Mouse (Mus musculus) limb, embryonic 13.5 days (tissue): ENCODE results near the gene Ankrd11. TPM values are rescaled to one million over a fixed set of nuclear protein-coding genes. Genes with fewer than 3 reads are reported as not detected.

Experiments used
- ATAC-seq: fragments of 200-750 bp; cut with Nextera tagmentation; 2 replicates; pipeline ENCODE4 v1.8.0; 2017; ENCODE audit warnings: low read depth, moderate number of reproducible peaks, moderate TSS enrichment; ENCODE audit not compliant: low FRiP score
- H3K27ac ChIP-seq: fragments of 300-500 bp; sonication (generic); 2 replicates; pipeline ENCODE4 v1.5.1; 2015; ENCODE audit warnings: inconsistent platforms, mild to moderate bottlenecking, moderate library complexity
- H3K27me3 ChIP-seq: fragments of 300-500 bp; sonication (generic); 2 replicates; pipeline ENCODE4 v1.6.1; 2015; ENCODE audit warnings: mild to moderate bottlenecking, inconsistent platforms
- H3K36me3 ChIP-seq: fragments of 300-500 bp; sonication (generic); 2 replicates; pipeline ENCODE4 v1.6.1; 2015; ENCODE audit warnings: inconsistent platforms, mild to moderate bottlenecking, moderate library complexity
- H3K4me1 ChIP-seq: fragments of 300-500 bp; sonication (generic); 2 replicates; pipeline ENCODE4 v1.6.1; 2015; ENCODE audit warnings: inconsistent platforms
- H3K4me2 ChIP-seq: fragments of 300-500 bp; sonication (generic); replicated peaks from 2 replicates; pipeline ENCODE4 v1.6.1; 2015; ENCODE audit warnings: inconsistent platforms, mild to moderate bottlenecking, moderate library complexity
- H3K4me3 ChIP-seq: fragments of 300-500 bp; sonication (generic); 2 replicates; pipeline ENCODE4 v1.5.1; 2015; ENCODE audit warnings: moderate library complexity, mild to moderate bottlenecking, inconsistent platforms
- H3K9ac ChIP-seq: fragments of 300-500 bp; sonication (generic); 2 replicates; pipeline ENCODE4 v1.6.1; 2015; ENCODE audit warnings: mild to moderate bottlenecking, inconsistent platforms
- H3K9me3 ChIP-seq: fragments of 300-500 bp; sonication (generic); 2 replicates; pipeline ENCODE4 v1.6.1; 2016; ENCODE audit warnings: inconsistent platforms
- WGBS: fragments of 180-500 bp; shearing (Covaris S2); methylation state at CpG from one replicate; pipeline ENCODE4 v1.1.7; 2015; 5-methylcytosine and 5-hydroxymethylcytosine counted together
- polyA plus RNA-seq: library from polyadenylated mRNA; unstranded; fragments of >200 nt; fragmentation: Nextera tagmentation; extraction: Ambion mirVana; gene quantifications from 2 replicates; pipeline ENCODE4 v1.2.1, GENCODE M21; 2015

Ankrd11 gene
- polyA plus RNA-seq, 1 experiment from 2014 or later, result 40.9 TPM

- peak overlapping the region; percentile 31; the same call in 1 of the 2 replicates for H3K9ac ChIP-seq
Observed at GRCm38 (mm10) chr8:122917531-122918392, 124.3 kb downstream of the Ankrd11 start.

GRCm38 (mm10) chr8:122916766-122917165 is 125.3 kb downstream of the Ankrd11 start:
- whole genome bisulfite sequencing, result 49% methylated on average over 3 of the region's 3 CpGs
- peaks cover 27% of the 10 kb centered on the region for H3K4me1 ChIP-seq
- H3K27ac ChIP-seq, result no peak overlapping the region
- no peak overlapping the region for H3K4me2 ChIP-seq
- H3K9ac ChIP-seq, result no peak overlapping the region
- H3K9me3 ChIP-seq, result no peaks in the 10 kb centered on the region
- H3K4me3 ChIP-seq, result no peak overlapping the region
- peaks cover 35% of the 10 kb centered on the region for H3K36me3 ChIP-seq
- ATAC-seq, result no peak
- H3K27me3 ChIP-seq, result no peaks in the 10 kb centered on the region

More at GRCm38 (mm10) chr8:122917531-122918392, 124.3 kb downstream of the Ankrd11 start:
- WGBS, result 38% methylated on average over 11 of the region's 11 CpGs
- H3K4me2 ChIP-seq, result peak overlapping the region; percentile 2; the same call in 1 of the 2 replicates
- peaks cover 34% of the 10 kb centered on the region for H3K36me3 ChIP-seq
- H3K27me3 ChIP-seq, result no peaks in the 10 kb centered on the region
- H3K9me3 ChIP-seq, result no peaks in the 10 kb centered on the region
- H3K27ac ChIP-seq, result peak overlapping the region; percentile 52; the same call in 1 of the 2 replicates
- H3K4me3 ChIP-seq, result no peak overlapping the region
- peak; percentile 83 for ATAC-seq
- H3K4me1 ChIP-seq, result peaks cover 37% of the 10 kb centered on the region

GRCm38 (mm10) chr8:122912871-122913270 is 129.2 kb downstream of the Ankrd11 start:
- Histone ChIP-seq H3K9ac (no peak overlapping the region; the same call in 1 of the 2 replicates), H3K9me3 (no peaks in the 10 kb centered on the region), H3K4me3 (no peak overlapping the region), H3K36me3 (peaks cover 49% of the 10 kb centered on the region), H3K27ac (no peak overlapping the region), H3K4me2 (no peak overlapping the region), H3K27me3 (no peaks in the 10 kb centered on the region), H3K4me1 (peaks cover 12% of the 10 kb centered on the region)
- 93% methylated on average over 4 of the region's 4 CpGs for WGBS
- ATAC-seq, result no peak

- ATAC-seq, result no peak
- Histone ChIP-seq H3K9me3 (no peaks in the 10 kb centered on the region), H3K4me2 (no peak overlapping the region), H3K4me1 (peaks cover 5% of the 10 kb centered on the region), H3K4me3 (no peak overlapping the region), H3K27me3 (no peaks in the 10 kb centered on the region), H3K9ac (no peak overlapping the region), H3K27ac (no peak overlapping the region), H3K36me3 (peaks cover 56% of the 10 kb centered on the region)
- WGBS, result 82% methylated on average over 3 of the region's 3 CpGs
Observed at GRCm38 (mm10) chr8:122912150-122912549, 129.9 kb downstream of the Ankrd11 start.

DNA sequence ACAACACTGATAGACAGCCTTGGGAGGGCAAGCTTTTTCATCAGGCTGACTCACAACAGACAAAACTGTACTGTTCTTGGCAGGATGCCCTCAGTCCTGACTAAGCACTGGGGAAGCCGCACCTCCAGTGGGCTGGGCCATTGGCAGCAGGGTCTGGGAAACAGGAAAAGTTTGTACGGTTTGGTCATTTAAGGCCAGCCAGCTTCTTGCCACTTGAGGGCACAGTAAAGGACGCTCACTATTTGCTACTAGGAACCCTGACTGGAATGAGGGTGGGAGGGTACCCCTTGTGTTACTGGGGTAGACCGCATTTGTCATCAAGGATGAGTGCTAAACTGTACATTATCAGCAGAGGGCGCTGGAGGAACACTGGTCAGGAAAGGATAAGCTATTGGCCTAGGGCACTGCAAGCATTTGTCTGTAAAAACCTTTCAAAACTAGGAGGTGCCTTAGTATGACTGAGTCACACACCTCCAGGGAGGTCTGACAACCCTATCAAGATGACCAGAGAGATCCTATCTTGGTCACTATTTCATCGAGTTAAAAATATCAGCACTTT is 135.5 kb downstream of the Ankrd11 start:
- Histone ChIP-seq H3K4me3 (no peak overlapping the region), H3K9ac (no peak overlapping the region), H3K27ac (no peak overlapping the region), H3K4me2 (no peak overlapping the region), H3K27me3 (no peaks in the 10 kb centered on the region), H3K9me3 (no peaks in the 10 kb centered on the region), H3K4me1 (peaks cover 23% of the 10 kb centered on the region), H3K36me3 (peaks cover 25% of the 10 kb centered on the region)
- whole genome bisulfite sequencing, result 44% methylated on average over 6 of the region's 6 CpGs
- ATAC-seq, result peak; percentile 64; the same call in 1 of the 2 replicates

DNA sequence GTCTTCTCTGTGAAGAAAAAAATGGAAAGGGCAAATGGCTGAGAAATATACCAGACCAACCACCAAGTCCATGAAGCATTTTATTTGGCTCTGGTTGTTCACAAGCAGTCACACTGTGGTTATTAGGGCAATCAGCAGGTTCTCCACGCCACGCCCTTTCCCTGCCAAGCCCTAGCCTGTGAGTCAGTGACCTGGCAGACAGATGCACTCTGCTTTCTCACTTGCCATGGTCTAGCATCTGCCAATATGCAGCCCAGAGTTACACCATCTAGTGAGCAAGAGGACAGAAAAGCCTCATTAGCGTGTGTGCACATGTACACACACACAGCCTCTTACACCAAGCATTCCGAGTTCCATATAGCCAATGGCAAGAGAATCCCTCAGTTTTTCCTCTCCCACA is 136.7 kb downstream of the Ankrd11 start:
- H3K9me3 ChIP-seq, result no peaks in the 10 kb centered on the region
- H3K27me3 ChIP-seq, result no peaks in the 10 kb centered on the region
- no peak overlapping the region for H3K27ac ChIP-seq
- ATAC-seq, result no peak
- no peak overlapping the region for H3K4me3 ChIP-seq
- H3K9ac ChIP-seq, result no peak overlapping the region
- peaks cover 23% of the 10 kb centered on the region for H3K4me1 ChIP-seq
- 85% methylated on average over 4 of the region's 4 CpGs for WGBS
- H3K4me2 ChIP-seq, result no peak overlapping the region
- peaks cover 30% of the 10 kb centered on the region for H3K36me3 ChIP-seq

- Histone ChIP-seq H3K9me3 (no peaks in the 10 kb centered on the region), H3K4me3 (no peak overlapping the region), H3K4me1 (peaks cover 23% of the 10 kb centered on the region), H3K4me2 (no peak overlapping the region), H3K9ac (no peak overlapping the region), H3K27ac (no peak overlapping the region), H3K36me3 (peaks cover 34% of the 10 kb centered on the region), H3K27me3 (no peaks in the 10 kb centered on the region)
- no peak for ATAC-seq
- 90% methylated on average over 11 of the region's 11 CpGs for WGBS
Observed at GRCm38 (mm10) chr8:122904496-122904895, 137.6 kb downstream of the Ankrd11 start.

DNA sequence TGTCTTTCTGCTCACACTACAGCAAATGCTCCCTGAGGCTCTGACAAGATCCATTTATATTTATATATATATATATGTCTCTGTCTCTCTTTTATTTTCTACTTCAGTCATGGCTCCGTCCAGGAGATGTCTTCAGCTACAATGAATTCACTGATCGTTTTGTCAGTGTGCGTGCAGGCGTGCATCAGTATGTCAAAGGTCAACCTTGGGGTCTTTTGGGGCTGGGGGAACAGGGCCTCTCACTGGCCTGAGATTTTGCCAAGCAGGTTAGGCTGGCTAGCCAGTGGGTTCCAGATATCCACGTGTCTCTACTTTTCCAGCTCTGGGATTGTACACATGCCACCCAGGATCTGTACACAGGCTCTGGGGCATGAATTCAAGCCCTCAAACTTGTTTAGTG is 139.1 kb downstream of the Ankrd11 start:
- Histone ChIP-seq H3K4me2 (no peak overlapping the region), H3K27ac (no peak overlapping the region), H3K4me3 (no peak overlapping the region), H3K27me3 (no peaks in the 10 kb centered on the region), H3K4me1 (peaks cover 23% of the 10 kb centered on the region), H3K9ac (no peak overlapping the region), H3K36me3 (peaks cover 40% of the 10 kb centered on the region), H3K9me3 (no peaks in the 10 kb centered on the region)
- ATAC-seq, result no peak
- 87% methylated on average over 5 of the region's 5 CpGs for WGBS

GRCm38 (mm10) chr8:122902581-122902980 is 139.5 kb downstream of the Ankrd11 start:
- no peak for ATAC-seq
- H3K4me1 ChIP-seq, result peaks cover 23% of the 10 kb centered on the region
- no peaks in the 10 kb centered on the region for H3K27me3 ChIP-seq
- WGBS, result 83% methylated on average over 3 of the region's 3 CpGs
- no peak overlapping the region for H3K27ac ChIP-seq
- H3K4me2 ChIP-seq, result no peak overlapping the region
- H3K36me3 ChIP-seq, result peaks cover 40% of the 10 kb centered on the region
- no peaks in the 10 kb centered on the region for H3K9me3 ChIP-seq
- no peak overlapping the region for H3K4me3 ChIP-seq
- no peak overlapping the region for H3K9ac ChIP-seq

- WGBS, result 88% methylated on average over 8 of the region's 8 CpGs
- peaks cover 40% of the 10 kb centered on the region for H3K36me3 ChIP-seq
- H3K4me1 ChIP-seq, result peaks cover 23% of the 10 kb centered on the region
- no peak overlapping the region for H3K4me3 ChIP-seq
- no peak overlapping the region for H3K27ac ChIP-seq
- H3K9me3 ChIP-seq, result no peaks in the 10 kb centered on the region
- no peaks in the 10 kb centered on the region for H3K27me3 ChIP-seq
- no peak for ATAC-seq
- H3K9ac ChIP-seq, result no peak overlapping the region
- no peak overlapping the region for H3K4me2 ChIP-seq
Observed at GRCm38 (mm10) chr8:122901892-122902515, 140.1 kb downstream of the Ankrd11 start.

GRCm38 (mm10) chr8:122901476-122901875 is 140.6 kb downstream of the Ankrd11 start:
- no peak overlapping the region for H3K27ac ChIP-seq

GRCm38 (mm10) chr8:122899085-122899484 is 143.0 kb downstream of the Ankrd11 start:
- H3K27me3 ChIP-seq, result no peaks in the 10 kb centered on the region
- H3K9ac ChIP-seq, result no peak overlapping the region
- H3K4me3 ChIP-seq, result no peak overlapping the region
- no peak overlapping the region for H3K27ac ChIP-seq
- no peak for ATAC-seq
- peaks cover 4% of the 10 kb centered on the region for H3K4me1 ChIP-seq
- H3K9me3 ChIP-seq, result no peaks in the 10 kb centered on the region
- 78% methylated on average over 5 of the region's 5 CpGs for WGBS
- H3K4me2 ChIP-seq, result no peak overlapping the region
- H3K36me3 ChIP-seq, result peaks cover 68% of the 10 kb centered on the region

More at GRCm38 (mm10) chr8:122901476-122901875, 140.6 kb downstream of the Ankrd11 start:
- no peaks in the 10 kb centered on the region for H3K9me3 ChIP-seq
- H3K4me1 ChIP-seq, result peaks cover 18% of the 10 kb centered on the region
- H3K9ac ChIP-seq, result no peak overlapping the region
- 94% methylated on average over 7 of the region's 7 CpGs for WGBS
- ATAC-seq, result no peak
- H3K36me3 ChIP-seq, result peaks cover 44% of the 10 kb centered on the region
- no peak overlapping the region for H3K4me3 ChIP-seq
- H3K4me2 ChIP-seq, result no peak overlapping the region
- no peaks in the 10 kb centered on the region for H3K27me3 ChIP-seq
